Mouse (Mus musculus): ENCODE results near the gene Olfr959.
A peak's percentile ranks its signal among the peaks of the same experiment; 100 is the strongest.

Gene Olfr959

GRCm38 (mm10) chr9:39575469-39575868 lies at the start of gene Olfr959:
Gene Olfr959 (minus strand): TSS chr9:39575569.
- DNase-seq (ENCODE audit: low read depth, low spot score), result no peak

- DNase-seq (ENCODE audit: low read depth, low spot score), result no peak
Measured at GRCm38 (mm10) chr9:39624711-39625110, 49.3 kb upstream of the Olfr959 start.

GRCm38 (mm10) chr9:39623783-39624182 lies 48.4 kb upstream of the Olfr959 start:
- no peak for DNase-seq (ENCODE audit: low read depth, low spot score)

GRCm38 (mm10) chr9:39621073-39621472 lies 45.7 kb upstream of the Olfr959 start, which contains the start of gene Olfr960:
Gene Olfr960 (plus strand): TSS chr9:39621373.
- DNase-seq (ENCODE audit: low read depth, low spot score), result no peak

GRCm38 (mm10) chr9:39611953-39612352 lies 36.6 kb upstream of the Olfr959 start:
- DNase-seq (ENCODE audit: low read depth, low spot score), result no peak

GRCm38 (mm10) chr9:39610355-39610754 lies 35.0 kb upstream of the Olfr959 start, which contains the start of gene Olfr148:
Gene Olfr148 (plus strand): TSS chr9:39610655.
- DNase-seq (ENCODE audit: low read depth, low spot score), result no peak

- no peak for DNase-seq (ENCODE audit: low read depth, low spot score)
Measured at GRCm38 (mm10) chr9:39608497-39608896, 33.1 kb upstream of the Olfr959 start.

- peak; percentile 22 for DNase-seq (ENCODE audit: low read depth, low spot score)
Measured at GRCm38 (mm10) chr9:39603999-39604453, 28.7 kb upstream of the Olfr959 start, which contains the start of gene AW551984. Gene AW551984 (minus strand): TSS chr9:39604403.

- DNase-seq (ENCODE audit: low read depth, low spot score), result no peak
Measured at GRCm38 (mm10) chr9:39603333-39603845, 28.0 kb upstream of the Olfr959 start.

- DNase-seq (ENCODE audit: low read depth, low spot score), result no peak
Measured at GRCm38 (mm10) chr9:39602536-39603332, 27.4 kb upstream of the Olfr959 start.

GRCm38 (mm10) chr9:39577050-39577449 lies 1.7 kb upstream of the Olfr959 start:
- peak; percentile 4 for DNase-seq (ENCODE audit: low read depth, low spot score)

- DNase-seq (ENCODE audit: low read depth, low spot score), result no peak
Measured at GRCm38 (mm10) chr9:39558349-39558647, 17.1 kb downstream of the Olfr959 start.

GRCm38 (mm10) chr9:39557529-39558348 lies 17.6 kb downstream of the Olfr959 start:
- DNase-seq (ENCODE audit: low read depth, low spot score), result no peak

GRCm38 (mm10) chr9:39553946-39554345 lies 21.4 kb downstream of the Olfr959 start, which contains the start of gene Olfr958:
Gene Olfr958 (minus strand): TSS chr9:39554054.
- no peak for DNase-seq (ENCODE audit: low read depth, low spot score)

- no peak for DNase-seq (ENCODE audit: low read depth, low spot score)
Measured at GRCm38 (mm10) chr9:39550806-39551205, 24.6 kb downstream of the Olfr959 start.

GRCm38 (mm10) chr9:39523616-39524285 lies 51.6 kb downstream of the Olfr959 start:
- no peak for DNase-seq (ENCODE audit: low read depth, low spot score)
